Mouse (Mus musculus): ENCODE results near the gene Sesn3.
"Not testable (repeated sequence)": the region's sequence is repeated elsewhere in the genome, so short reads cannot be mapped to it uniquely, and the experiment has no call there.

GRCm38 (mm10) chr9:14241003-14241402, 33.9 kb upstream of the Sesn3 start:
- not testable (repeated sequence) for TF ChIP-seq CTCF (IDR thresholded peaks at IDR 0.05; ENCODE audit: low read depth); EP300 (optimal IDR thresholded peaks at IDR 0.05)
